Comparison of ENCODE assay signal across 23 mouse cellular contexts in genomic region chr4:87783809-87784208, GRCm38 (mm10).
A peak's percentile ranks its signal among the peaks of the same experiment; 100 is the strongest.
DNase-seq lines count a peak whose midpoint lies in the region; ATAC-seq and TF ChIP-seq lines count a peak whose summit lies in the region.
"Had no signal": no experiment of that assay in that cellular context is flagged by ENCODE, and none has a peak within 500 bp of the region (broad histone marks: within the 10 kb centered on the region; RNA-seq: fewer than 3 reads in every experiment).

No protein-coding gene starts in this region.

- H3K9me3 ChIP-seq in heart, embryonic 12.5 days (replicated peaks), result no peaks in the 10 kb centered on the region
- no peaks in the 10 kb centered on the region for H3K9me3 ChIP-seq in heart, postnatal 0 days (replicated peaks; ENCODE audit: control insufficient read depth, low read length)
- no peaks in the 10 kb centered on the region for H3K9me3 ChIP-seq in midbrain, embryonic 13.5 days
- H3K9me3 ChIP-seq in midbrain, embryonic 14.5 days (ENCODE audit: control insufficient read depth, low read length), result no peaks in the 10 kb centered on the region
- no peaks in the 10 kb centered on the region for H3K9me3 ChIP-seq in midbrain, embryonic 16.5 days (replicated peaks; ENCODE audit: control insufficient read depth, low read length, poor library complexity, severe bottlenecking)
- H3K9me3 ChIP-seq: embryonic facial prominence, embryonic 13.5 days; forebrain, embryonic 12.5 days; hindbrain, embryonic 12.5 days had no signal

- H3K27me3 ChIP-seq in heart, embryonic 12.5 days (replicated peaks), result no peaks in the 10 kb centered on the region
- no peaks in the 10 kb centered on the region for H3K27me3 ChIP-seq in heart, adult 2 months (ENCODE audit: control insufficient read depth, insufficient read depth, low read length)
- no peaks in the 10 kb centered on the region for H3K27me3 ChIP-seq in heart, postnatal 0 days (ENCODE audit: control insufficient read depth, insufficient read depth, low read length)
- H3K27me3 ChIP-seq in midbrain, embryonic 13.5 days, result no peaks in the 10 kb centered on the region
- no peaks in the 10 kb centered on the region for H3K27me3 ChIP-seq in midbrain, embryonic 14.5 days (ENCODE audit: control insufficient read depth, insufficient read depth, low read length)
- no peaks in the 10 kb centered on the region for H3K27me3 ChIP-seq in midbrain, embryonic 16.5 days (ENCODE audit: control insufficient read depth, insufficient read depth, low read depth, low read length)
- H3K27me3 ChIP-seq: CH12.LX; embryonic facial prominence, embryonic 13.5 days; forebrain, embryonic 12.5 days; hindbrain, embryonic 12.5 days; Patski had no signal

- H3K79me2 ChIP-seq in heart, adult 2 months (replicated peaks; ENCODE audit: control insufficient read depth, insufficient read depth, low read length), result no peaks in the 10 kb centered on the region

- no peak for DNase-seq in heart, adult 2 months
- DNase-seq in heart, postnatal 0 days (ENCODE audit: low spot score), result peak; percentile 24
- DNase-seq in heart, postnatal 36 days, result no peak
- DNase-seq in midbrain, embryonic 14.5 days, result no peak
- DNase-seq: adrenal gland, postnatal 14 days; cerebellum, adult 18-20 months; cerebellum, adult 9-11 months; cerebellum, postnatal 36 days; gastrocnemius, adult 2 months; gastrocnemius, postnatal 25 days had no signal

- H3K9ac ChIP-seq in heart, embryonic 12.5 days, result no peak overlapping the region
- no peak overlapping the region for H3K9ac ChIP-seq in heart, adult 2 months (ENCODE audit: low read depth, low read length)
- no peak overlapping the region for H3K9ac ChIP-seq in heart, postnatal 0 days (replicated peaks; ENCODE audit: low read depth, low read length)
- 0 out of 2 replicates have a peak overlapping the region, but pooled peaks have one; percentile 20 for H3K9ac ChIP-seq in midbrain, embryonic 13.5 days (replicated peaks)
- H3K9ac ChIP-seq in midbrain, embryonic 14.5 days (replicated peaks; ENCODE audit: low read length), result no peak overlapping the region
- H3K9ac ChIP-seq in midbrain, embryonic 16.5 days (ENCODE audit: low read depth, low read length), result no peak overlapping the region
- H3K9ac ChIP-seq: embryonic facial prominence, embryonic 13.5 days; forebrain, embryonic 12.5 days; hindbrain, embryonic 12.5 days had no signal

- H3K36me3 ChIP-seq in heart, embryonic 12.5 days, result peaks cover 20% of the 10 kb centered on the region
- H3K36me3 ChIP-seq in heart, adult 2 months (ENCODE audit: control insufficient read depth, insufficient read depth, low read length), result no peaks in the 10 kb centered on the region
- H3K36me3 ChIP-seq in heart, postnatal 0 days (replicated peaks; ENCODE audit: control insufficient read depth, insufficient read depth, low read length), result no peaks in the 10 kb centered on the region
- H3K36me3 ChIP-seq in midbrain, embryonic 13.5 days, result peaks cover 15% of the 10 kb centered on the region
- H3K36me3 ChIP-seq in midbrain, embryonic 14.5 days (ENCODE audit: control insufficient read depth, insufficient read depth, low read length), result peaks cover 21% of the 10 kb centered on the region
- peaks cover 12% of the 10 kb centered on the region for H3K36me3 ChIP-seq in midbrain, embryonic 16.5 days (ENCODE audit: control insufficient read depth, insufficient read depth, low read length)

- no peak overlapping the region for H3K4me3 ChIP-seq in heart, embryonic 12.5 days
- H3K4me3 ChIP-seq in heart, adult 2 months, result no peak overlapping the region
- no peak overlapping the region for H3K4me3 ChIP-seq in heart, postnatal 0 days (ENCODE audit: low read depth, low read length)
- no peak overlapping the region for H3K4me3 ChIP-seq in midbrain, embryonic 13.5 days (replicated peaks)
- H3K4me3 ChIP-seq in midbrain, embryonic 14.5 days (replicated peaks; ENCODE audit: low read depth, low read length), result no peak overlapping the region
- H3K4me3 ChIP-seq in midbrain, embryonic 16.5 days (ENCODE audit: low read depth, low read length), result no peak overlapping the region
- H3K4me3 ChIP-seq: embryonic facial prominence, embryonic 13.5 days; forebrain, embryonic 12.5 days; gastrocnemius, adult 2 months; hindbrain, embryonic 12.5 days had no signal

- H3K4me2 ChIP-seq in heart, embryonic 12.5 days, result no peak overlapping the region
- H3K4me2 ChIP-seq in heart, postnatal 0 days (ENCODE audit: low read depth, low read length), result no peak overlapping the region
- H3K4me2 ChIP-seq in midbrain, embryonic 13.5 days (replicated peaks), result no peak overlapping the region
- H3K4me2 ChIP-seq in midbrain, embryonic 14.5 days (ENCODE audit: low read length), result no peak overlapping the region
- H3K4me2 ChIP-seq in midbrain, embryonic 16.5 days (ENCODE audit: low read length), result no peak overlapping the region
- H3K4me2 ChIP-seq: embryonic facial prominence, embryonic 13.5 days; forebrain, embryonic 12.5 days; hindbrain, embryonic 12.5 days had no signal

- peaks cover 16% of the 10 kb centered on the region for H3K4me1 ChIP-seq in heart, embryonic 12.5 days (replicated peaks)
- no peaks in the 10 kb centered on the region for H3K4me1 ChIP-seq in heart, adult 2 months (ENCODE audit: control insufficient read depth, insufficient read depth, low read length)
- H3K4me1 ChIP-seq in heart, postnatal 0 days (ENCODE audit: control insufficient read depth, insufficient read depth), result 0 out of 2 replicates have a peak, but pooled peaks cover 3% of the 10 kb centered on the region
- peaks cover 22% of the 10 kb centered on the region for H3K4me1 ChIP-seq in midbrain, embryonic 13.5 days (replicated peaks)
- H3K4me1 ChIP-seq in midbrain, embryonic 14.5 days (ENCODE audit: control insufficient read depth, insufficient read depth, low read length), result peaks cover 7% of the 10 kb centered on the region; the same call in 1 of the 2 replicates
- peaks cover 11% of the 10 kb centered on the region for H3K4me1 ChIP-seq in midbrain, embryonic 16.5 days (ENCODE audit: control insufficient read depth, insufficient read depth, low read length)

- TF ChIP-seq CTCF in heart, adult 2 months (IDR thresholded peaks at IDR 0.05), result no peak
- no peak for TF ChIP-seq CTCF in heart, postnatal 0 days (IDR thresholded peaks at IDR 0.05; ENCODE audit: low read depth)

- peak overlapping the region; percentile 53; the same call in 1 of the 2 replicates for H3K27ac ChIP-seq in heart, embryonic 12.5 days (ENCODE audit: poor library complexity, severe bottlenecking)
- H3K27ac ChIP-seq in heart, adult 2 months, result no peak overlapping the region
- no peak overlapping the region for H3K27ac ChIP-seq in heart, postnatal 0 days (ENCODE audit: low read depth)
- H3K27ac ChIP-seq in midbrain, embryonic 13.5 days, result no peak overlapping the region; the same call in 1 of the 2 replicates
- no peak overlapping the region for H3K27ac ChIP-seq in midbrain, embryonic 14.5 days (replicated peaks; ENCODE audit: low read depth, low read length)
- peak overlapping the region; percentile 32; the same call in 1 of the 2 replicates for H3K27ac ChIP-seq in midbrain, embryonic 16.5 days (ENCODE audit: low read length)
- H3K27ac ChIP-seq: embryonic facial prominence, embryonic 13.5 days; forebrain, embryonic 12.5 days; gastrocnemius, adult 2 months; hindbrain, embryonic 12.5 days had no signal

- TF ChIP-seq EP300 in heart, adult 2 months (IDR thresholded peaks at IDR 0.05; ENCODE audit: insufficient read depth, low read depth, low read length), result no peak
- no peak for TF ChIP-seq EP300 in heart, postnatal 0 days (IDR thresholded peaks at IDR 0.05; ENCODE audit: low read depth)

- intact Hi-C loops in heart, adult 2 months (cut with DNase I), result loop anchor here (10.0 kb wide), 1 partner anchor 121 kb away; no protein-coding TSS in a partner anchor
- intact Hi-C loops in heart, postnatal 36 days (cut with DNase I), result loop anchor here (10.0 kb wide), 1 partner anchor 861 kb away; the partner anchor contains the start of gene Ifna13

- WGBS in heart, embryonic 12.5 days, result 29% methylated on average over 2 of the region's 2 CpGs
- 45% methylated on average over 2 of the region's 2 CpGs for WGBS in heart, adult 2 months
- 26% methylated on average over 2 of the region's 2 CpGs for WGBS in heart, postnatal 0 days
- 73% methylated on average over 2 of the region's 2 CpGs for WGBS in midbrain, embryonic 13.5 days
- WGBS in midbrain, embryonic 14.5 days, result 77% methylated on average over 2 of the region's 2 CpGs
- WGBS in midbrain, embryonic 16.5 days, result 77% methylated on average over 2 of the region's 2 CpGs

- no peak for TF ChIP-seq POLR2A in heart, adult 2 months (IDR thresholded peaks at IDR 0.05; ENCODE audit: insufficient read depth, low read depth, low read length)

- ATAC-seq in heart, embryonic 12.5 days (ENCODE audit: insufficient number of reproducible peaks, low FRiP score), result no peak
- ATAC-seq in heart, postnatal 0 days (ENCODE audit: insufficient read depth, low read depth), result peak; percentile 33; the same call in 1 of the 2 replicates
- ATAC-seq in midbrain, embryonic 13.5 days, result no peak
- no peak for ATAC-seq in midbrain, embryonic 14.5 days (ENCODE audit: low FRiP score, low TSS enrichment)
- ATAC-seq in midbrain, embryonic 16.5 days, result no peak
- ATAC-seq: activated CD4-positive, CD25-positive, alpha-beta regulatory T cell, adult 4 months; forebrain, embryonic 16.5 days; hindbrain, embryonic 16.5 days; inflammation-experienced regulatory T-cells, adult 6 months; intestine, postnatal 0 days; Patski had no signal

Comparison
In these comparisons a context has a peak if more than half of its experiments do, and no peak if none do; other contexts are left out.
1. H3K27ac ChIP-seq: peak in heart, embryonic 12.5 days (single experiment) and midbrain, embryonic 16.5 days (single experiment); none in heart, adult 2 months (single experiment), heart, postnatal 0 days (single experiment), midbrain, embryonic 13.5 days (single experiment) and midbrain, embryonic 14.5 days (single experiment).